Mouse (Mus musculus): ENCODE data around the gene Rpf1. TPM values are rescaled to one million over a fixed set of nuclear protein-coding genes. Genes with fewer than 3 reads are reported as not detected.

Gene Rpf1
- polyA plus RNA-seq, 1 experiment from 2014 or later, result 52.2 TPM

DNA sequence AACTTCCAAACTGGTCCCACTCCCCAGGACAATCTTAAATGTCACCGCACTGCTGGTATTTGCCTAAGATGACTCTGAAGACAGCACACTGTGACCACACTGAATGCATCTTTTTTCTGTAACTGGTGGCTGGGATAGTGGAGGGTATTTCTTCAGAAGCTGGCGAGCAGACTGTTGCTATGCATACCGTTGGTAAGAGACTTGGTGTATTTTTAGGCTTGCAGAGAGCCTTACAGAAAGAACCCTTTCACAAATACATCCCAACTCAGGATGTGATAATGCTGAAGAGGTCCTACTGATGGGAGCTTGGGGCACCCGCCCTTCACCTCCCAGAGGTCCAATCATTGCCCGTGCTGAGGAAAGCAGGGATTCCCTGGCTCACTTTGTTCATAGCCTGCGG is 36.3 kb upstream of the Rpf1 start:
- ATAC-seq (ENCODE audit: low read depth), result no peak
- H3K4me1 ChIP-seq (replicated peaks; ENCODE audit: control insufficient read depth, insufficient read depth, low read length), result no peaks in the 10 kb centered on the region
- no peaks in the 10 kb centered on the region for H3K36me3 ChIP-seq (ENCODE audit: control insufficient read depth, insufficient read depth, low read length)
- H3K4me2 ChIP-seq (ENCODE audit: low read depth, low read length), result no peak overlapping the region
- no peak overlapping the region for H3K9ac ChIP-seq (ENCODE audit: low read length)
- H3K27me3 ChIP-seq (ENCODE audit: control insufficient read depth, insufficient read depth, low read depth, low read length), result no peaks in the 10 kb centered on the region
- no peak overlapping the region for H3K27ac ChIP-seq (ENCODE audit: low read length)
- no peaks in the 10 kb centered on the region for H3K9me3 ChIP-seq (ENCODE audit: control insufficient read depth, low read length)
- H3K4me3 ChIP-seq (ENCODE audit: low read length), result no peak overlapping the region
- WGBS, result 84% methylated on average over 6 of the region's 6 CpGs

- Histone ChIP-seq H3K9ac (ENCODE audit: low read length) (no peak overlapping the region), H3K4me3 (ENCODE audit: low read length) (no peak overlapping the region), H3K36me3 (ENCODE audit: control insufficient read depth, insufficient read depth, low read length) (no peaks in the 10 kb centered on the region), H3K9me3 (ENCODE audit: control insufficient read depth, low read length) (no peaks in the 10 kb centered on the region), H3K27ac (ENCODE audit: low read length) (no peak overlapping the region), H3K4me1 (replicated peaks; ENCODE audit: control insufficient read depth, insufficient read depth, low read length) (no peaks in the 10 kb centered on the region), H3K27me3 (ENCODE audit: control insufficient read depth, insufficient read depth, low read depth, low read length) (no peaks in the 10 kb centered on the region), H3K4me2 (ENCODE audit: low read depth, low read length) (no peak overlapping the region)
- 79% methylated on average over 1 of the region's 1 CpGs for WGBS
- ATAC-seq (ENCODE audit: low read depth), result no peak
These were observed 35.3 kb upstream of the Rpf1 start for GRCm38 (mm10) chr3:146556567-146556966.

GRCm38 (mm10) chr3:146554816-146555215 is 33.6 kb upstream of the Rpf1 start:
- Histone ChIP-seq H3K4me1 (replicated peaks; ENCODE audit: control insufficient read depth, insufficient read depth, low read length) (no peaks in the 10 kb centered on the region), H3K4me2 (ENCODE audit: low read depth, low read length) (no peak overlapping the region), H3K27ac (ENCODE audit: low read length) (no peak overlapping the region), H3K9me3 (ENCODE audit: control insufficient read depth, low read length) (no peaks in the 10 kb centered on the region), H3K36me3 (ENCODE audit: control insufficient read depth, insufficient read depth, low read length) (no peaks in the 10 kb centered on the region), H3K4me3 (ENCODE audit: low read length) (no peak overlapping the region), H3K9ac (ENCODE audit: low read length) (no peak overlapping the region), H3K27me3 (ENCODE audit: control insufficient read depth, insufficient read depth, low read depth, low read length) (no peaks in the 10 kb centered on the region)
- 83% methylated on average over 7 of the region's 7 CpGs for WGBS
- ATAC-seq (ENCODE audit: low read depth), result no peak

DNA sequence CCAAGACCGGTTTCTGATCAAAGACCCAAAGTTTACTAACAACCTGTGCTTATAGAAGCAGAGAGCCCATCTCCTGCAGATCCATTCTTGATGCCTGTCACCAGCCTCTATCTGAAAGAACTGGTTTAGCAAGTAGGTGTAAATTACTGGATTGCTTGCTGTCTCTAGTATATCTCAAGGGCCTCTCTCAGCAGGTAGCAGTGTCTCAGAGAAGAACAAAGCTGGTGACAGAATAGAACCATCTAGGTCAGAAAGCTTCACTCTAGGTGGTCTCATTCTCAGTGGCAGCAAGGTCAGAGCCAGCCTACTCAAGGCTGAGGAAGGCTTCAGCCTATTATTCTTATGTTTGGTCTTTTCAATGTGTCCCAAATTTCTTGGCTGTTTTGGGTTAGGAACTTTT is 22.4 kb upstream of the Rpf1 start:
- H3K4me2 ChIP-seq (ENCODE audit: low read depth, low read length), result no peak overlapping the region
- WGBS, result 16% methylated on average over 1 of the region's 1 CpGs
- no peak overlapping the region for H3K9ac ChIP-seq (ENCODE audit: low read length)
- H3K9me3 ChIP-seq (ENCODE audit: control insufficient read depth, low read length), result no peaks in the 10 kb centered on the region
- H3K27me3 ChIP-seq (ENCODE audit: control insufficient read depth, insufficient read depth, low read depth, low read length), result no peaks in the 10 kb centered on the region
- no peak for ATAC-seq (ENCODE audit: low read depth)
- no peak overlapping the region for H3K27ac ChIP-seq (ENCODE audit: low read length)
- H3K4me1 ChIP-seq (replicated peaks; ENCODE audit: control insufficient read depth, insufficient read depth, low read length), result no peaks in the 10 kb centered on the region
- no peaks in the 10 kb centered on the region for H3K36me3 ChIP-seq (ENCODE audit: control insufficient read depth, insufficient read depth, low read length)
- no peak overlapping the region for H3K4me3 ChIP-seq (ENCODE audit: low read length)

GRCm38 (mm10) chr3:146540521-146541273 is 19.5 kb upstream of the Rpf1 start:
- Histone ChIP-seq H3K9me3 (ENCODE audit: control insufficient read depth, low read length) (no peaks in the 10 kb centered on the region), H3K36me3 (ENCODE audit: control insufficient read depth, insufficient read depth, low read length) (no peaks in the 10 kb centered on the region), H3K27ac (ENCODE audit: low read length) (no peak overlapping the region), H3K4me2 (ENCODE audit: low read depth, low read length) (no peak overlapping the region), H3K27me3 (ENCODE audit: control insufficient read depth, insufficient read depth, low read depth, low read length) (no peaks in the 10 kb centered on the region), H3K4me1 (replicated peaks; ENCODE audit: control insufficient read depth, insufficient read depth, low read length) (no peaks in the 10 kb centered on the region), H3K4me3 (ENCODE audit: low read length) (no peak overlapping the region), H3K9ac (ENCODE audit: low read length) (no peak overlapping the region)
- WGBS, result 32% methylated on average over 4 of the region's 4 CpGs
- ATAC-seq (ENCODE audit: low read depth), result peak; percentile 60; the same call in 1 of the 2 replicates

- Histone ChIP-seq H3K4me2 (ENCODE audit: low read depth, low read length) (no peak overlapping the region), H3K27me3 (ENCODE audit: control insufficient read depth, insufficient read depth, low read depth, low read length) (no peaks in the 10 kb centered on the region), H3K4me1 (replicated peaks; ENCODE audit: control insufficient read depth, insufficient read depth, low read length) (no peaks in the 10 kb centered on the region), H3K36me3 (ENCODE audit: control insufficient read depth, insufficient read depth, low read length) (no peaks in the 10 kb centered on the region), H3K9me3 (ENCODE audit: control insufficient read depth, low read length) (no peaks in the 10 kb centered on the region), H3K9ac (ENCODE audit: low read length) (no peak overlapping the region), H3K27ac (ENCODE audit: low read length) (no peak overlapping the region), H3K4me3 (ENCODE audit: low read length) (no peak overlapping the region)
- WGBS, result 64% methylated on average over 6 of the region's 6 CpGs
- ATAC-seq (ENCODE audit: low read depth), result no peak
These were observed 13.8 kb upstream of the Rpf1 start for GRCm38 (mm10) chr3:146534986-146535385.

GRCm38 (mm10) chr3:146528335-146528734 is 7.1 kb upstream of the Rpf1 start:
- Histone ChIP-seq H3K4me3 (ENCODE audit: low read length) (no peak overlapping the region), H3K9me3 (ENCODE audit: control insufficient read depth, low read length) (no peaks in the 10 kb centered on the region), H3K27me3 (ENCODE audit: control insufficient read depth, insufficient read depth, low read depth, low read length) (no peaks in the 10 kb centered on the region), H3K27ac (ENCODE audit: low read length) (no peak overlapping the region), H3K4me2 (ENCODE audit: low read depth, low read length) (no peak overlapping the region), H3K9ac (ENCODE audit: low read length) (no peak overlapping the region), H3K36me3 (ENCODE audit: control insufficient read depth, insufficient read depth, low read length) (no peaks in the 10 kb centered on the region), H3K4me1 (replicated peaks; ENCODE audit: control insufficient read depth, insufficient read depth, low read length) (no peaks in the 10 kb centered on the region)
- WGBS, result 43% methylated on average over 2 of the region's 2 CpGs
- ATAC-seq (ENCODE audit: low read depth), result no peak

DNA sequence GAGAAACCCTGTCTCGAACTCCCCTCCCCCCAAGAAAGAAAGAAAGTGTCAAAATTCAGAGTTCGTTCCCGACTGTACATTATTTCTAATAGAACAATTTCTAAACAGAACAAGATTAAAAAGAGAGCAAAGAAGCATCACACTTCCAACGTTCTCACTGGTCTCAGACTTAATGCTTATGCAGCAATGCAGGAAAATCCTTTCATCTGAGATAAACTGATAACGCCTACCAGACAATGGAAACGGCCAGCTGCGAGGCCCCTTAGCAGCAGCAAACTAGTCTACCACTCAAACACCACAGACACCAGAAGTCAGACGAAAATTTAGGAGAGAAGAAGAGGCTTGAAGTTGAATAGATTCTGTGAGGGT is 407 bp upstream of the Rpf1 start:
- peak overlapping the region; percentile 95 for H3K4me3 ChIP-seq (ENCODE audit: low read length)
- no peak for ATAC-seq (ENCODE audit: low read depth)
- no peaks in the 10 kb centered on the region for H3K27me3 ChIP-seq (ENCODE audit: control insufficient read depth, insufficient read depth, low read depth, low read length)
- H3K9ac ChIP-seq (ENCODE audit: low read length), result peak overlapping the region; percentile 52
- 9% methylated on average over 8 of the region's 8 CpGs for WGBS
- H3K27ac ChIP-seq (ENCODE audit: low read length), result peak overlapping the region; percentile 99
- peaks cover 7% of the 10 kb centered on the region for H3K36me3 ChIP-seq (ENCODE audit: control insufficient read depth, insufficient read depth, low read length)
- peak overlapping the region; percentile 83 for H3K4me2 ChIP-seq (ENCODE audit: low read depth, low read length)
- peaks cover 2% of the 10 kb centered on the region; the same call in 1 of the 2 replicates for H3K4me1 ChIP-seq (replicated peaks; ENCODE audit: control insufficient read depth, insufficient read depth, low read length)
- H3K9me3 ChIP-seq (ENCODE audit: control insufficient read depth, low read length), result no peaks in the 10 kb centered on the region

GRCm38 (mm10) chr3:146520226-146520797 is 917 bp downstream of the Rpf1 start:
- Histone ChIP-seq H3K9ac (ENCODE audit: low read length) (peak overlapping the region; percentile 93), H3K9me3 (ENCODE audit: control insufficient read depth, low read length) (no peaks in the 10 kb centered on the region), H3K4me1 (replicated peaks; ENCODE audit: control insufficient read depth, insufficient read depth, low read length) (peaks cover 2% of the 10 kb centered on the region; the same call in 1 of the 2 replicates), H3K36me3 (ENCODE audit: control insufficient read depth, insufficient read depth, low read length) (peaks cover 7% of the 10 kb centered on the region), H3K4me3 (ENCODE audit: low read length) (peak overlapping the region; percentile 95), H3K27ac (ENCODE audit: low read length) (peak overlapping the region; percentile 99), H3K27me3 (ENCODE audit: control insufficient read depth, insufficient read depth, low read depth, low read length) (no peaks in the 10 kb centered on the region), H3K4me2 (ENCODE audit: low read depth, low read length) (peak overlapping the region; percentile 83)
- 24% methylated on average over 5 of the region's 5 CpGs for WGBS
- ATAC-seq (ENCODE audit: low read depth), result no peak
